Mouse (Mus musculus) midbrain, postnatal 0 days (tissue): ENCODE measurements around the gene Rilpl1. TPM values are rescaled to one million over a fixed set of nuclear protein-coding genes. Genes with fewer than 3 reads are reported as not detected.

Source experiments
- ATAC-seq: fragments of 200-750 bp; cut with Nextera tagmentation; 2 replicates; pipeline ENCODE4 v1.8.0; 2017; ENCODE audit warnings: moderate number of reproducible peaks, mild to moderate bottlenecking, moderate TSS enrichment, moderate library complexity; ENCODE audit not compliant: low FRiP score
- DNase-seq: peaks from one replicate; pipeline ENCODE4 v3.0.0-alpha.2; 2015; ENCODE audit warnings: low spot score
- H3K27ac ChIP-seq: fragments of 300-500 bp; sonication (generic); 2 replicates; pipeline ENCODE4 v1.5.1; 2014; ENCODE audit warnings: low read depth, mild to moderate bottlenecking, low read length, mixed read lengths
- H3K27me3 ChIP-seq: fragments of 300-500 bp; sonication (generic); 2 replicates; pipeline ENCODE4 v1.6.1; 2014; ENCODE audit warnings: low read length, control low read depth, mixed read lengths; ENCODE audit not compliant: insufficient read depth
- H3K36me3 ChIP-seq: fragments of 300-500 bp; sonication (generic); 2 replicates; pipeline ENCODE4 v1.6.1; 2014; ENCODE audit warnings: low read length, control low read depth, mixed read lengths; ENCODE audit not compliant: insufficient read depth
- H3K4me1 ChIP-seq: fragments of 300-500 bp; sonication (generic); 2 replicates; pipeline ENCODE4 v1.6.1; 2014; ENCODE audit warnings: mild to moderate bottlenecking, control low read depth, antibody characterized with exemption, low read length, mixed read lengths; ENCODE audit not compliant: insufficient read depth
- H3K4me2 ChIP-seq: fragments of 300-500 bp; sonication (generic); 2 replicates; pipeline ENCODE4 v1.6.1; 2014; ENCODE audit warnings: low read depth, mild to moderate bottlenecking, low read length, mixed read lengths; ENCODE audit not compliant: poor library complexity, severe bottlenecking
- H3K4me3 ChIP-seq: fragments of 300-500 bp; sonication (generic); 2 replicates; pipeline ENCODE4 v1.5.1; 2014; ENCODE audit warnings: low read depth, mild to moderate bottlenecking, low read length, moderate library complexity
- H3K9ac ChIP-seq: fragments of 300-500 bp; sonication (generic); replicated peaks from 2 replicates; pipeline ENCODE4 v1.6.1; 2014; ENCODE audit warnings: mild to moderate bottlenecking, low read length, moderate library complexity, mixed read lengths; ENCODE audit not compliant: poor library complexity, severe bottlenecking
- H3K9me3 ChIP-seq: fragments of 300-500 bp; sonication (generic); 2 replicates; pipeline ENCODE4 v1.6.1; 2016; ENCODE audit warnings: low read length, control low read depth
- CTCF ChIP-seq: IDR thresholded peaks from 2 replicates; pipeline ENCODE4 v1.5.1; 2016; ENCODE audit warnings: antibody characterized with exemption, mild to moderate bottlenecking
- WGBS: fragments of 180-500 bp; shearing (Covaris S2); extraction: QIAGEN DNeasy Blood & Tissue Kit; methylation state at CpG from one replicate; pipeline ENCODE4 v1.1.7; 2014; 5-methylcytosine and 5-hydroxymethylcytosine counted together
- polyA plus RNA-seq: library from polyadenylated mRNA; unstranded; fragments of >200 nt; fragmentation: Nextera tagmentation; extraction: Ambion mirVana; gene quantifications from 2 replicates; pipeline ENCODE4 v1.2.1, GENCODE M21; 2015
- total RNA-seq: library from RNA; depleted of rRNA; stranded (reverse); fragments of >200 nt; gene quantifications from 2 replicates; pipeline ENCODE4 v1.2.3, GENCODE M21; 2014; rRNA removed

Gene Rilpl1
- total and polyA plus RNA-seq, 2 experiments from 2014 or later = 11.9 to 14.9 TPM

GRCm38 (mm10) chr5:124445621-124446293 lies 85.4 kb downstream of the Rilpl1 start:
- no peaks in the 10 kb centered on the region for H3K27me3 ChIP-seq
- peak overlapping the region; percentile 57 for H3K27ac ChIP-seq
- peak overlapping the region; percentile 90 for H3K4me3 ChIP-seq
- no peak for TF ChIP-seq CTCF
- ATAC-seq = peak; percentile 56
- no peak for DNase-seq
- H3K9me3 ChIP-seq = no peaks in the 10 kb centered on the region
- H3K9ac ChIP-seq = peak overlapping the region; percentile 97
- WGBS = 1% methylated on average over 31 of the region's 77 CpGs
- peaks cover 7% of the 10 kb centered on the region; the same call in 1 of the 2 replicates for H3K4me1 ChIP-seq
- peak overlapping the region; percentile 90 for H3K4me2 ChIP-seq
- H3K36me3 ChIP-seq = peaks cover 28% of the 10 kb centered on the region

GRCm38 (mm10) chr5:124444661-124445561 lies 86.3 kb downstream of the Rilpl1 start:
- ATAC-seq = peak; percentile 87

GRCm38 (mm10) chr5:124444208-124444607 lies 87.0 kb downstream of the Rilpl1 start:
- Histone ChIP-seq H3K9me3 (no peaks in the 10 kb centered on the region), H3K4me2 (no peak overlapping the region), H3K4me1 (peaks cover 12% of the 10 kb centered on the region; the same call in 1 of the 2 replicates), H3K36me3 (peaks cover 17% of the 10 kb centered on the region; the same call in 1 of the 2 replicates), H3K27ac (no peak overlapping the region), H3K9ac (no peak overlapping the region), H3K4me3 (no peak overlapping the region), H3K27me3 (no peaks in the 10 kb centered on the region)
- no peak for ATAC-seq
- WGBS = 67% methylated on average over 3 of the region's 3 CpGs
- no peak for DNase-seq
- TF ChIP-seq CTCF = no peak

More at GRCm38 (mm10) chr5:124444661-124445561, 86.3 kb downstream of the Rilpl1 start:
- WGBS = 5% methylated on average over 61 of the region's 66 CpGs
- Histone ChIP-seq H3K4me3 (peak overlapping the region; percentile 90), H3K4me2 (peak overlapping the region; percentile 90), H3K4me1 (peaks cover 12% of the 10 kb centered on the region; the same call in 1 of the 2 replicates), H3K9ac (peak overlapping the region; percentile 97), H3K36me3 (peaks cover 20% of the 10 kb centered on the region; the same call in 1 of the 2 replicates), H3K27me3 (no peaks in the 10 kb centered on the region), H3K9me3 (no peaks in the 10 kb centered on the region), H3K27ac (peak overlapping the region; percentile 57)
- TF ChIP-seq CTCF = no peak
- DNase-seq = peak; percentile 88

Other genes with a start within 250 kb of the Rilpl1 start
- 19.0 and 41.0 TPM in 2 replicates for gene Mphosph9, start 203.4 kb downstream of the Rilpl1 start, total RNA-seq
- 6.6 and 9.6 TPM in 2 replicates for gene Mphosph9, start 203.4 kb downstream of the Rilpl1 start, polyA plus RNA-seq
- gene 2810006K23Rik, start 203.3 kb downstream of the Rilpl1 start, total RNA-seq = 9.0 and 9.4 TPM in 2 replicates
- 7.8 TPM in 2 replicates for gene 2810006K23Rik, start 203.3 kb downstream of the Rilpl1 start, polyA plus RNA-seq
- gene Cdk2ap1, start 168.3 kb downstream of the Rilpl1 start, total RNA-seq = 104 and 164 TPM in 2 replicates
- gene Cdk2ap1, start 168.3 kb downstream of the Rilpl1 start, polyA plus RNA-seq = 65.0 and 65.2 TPM in 2 replicates
- 41.0 and 54.5 TPM in 2 replicates for gene Sbno1, start 105.4 kb downstream of the Rilpl1 start, total RNA-seq
- gene Sbno1, start 105.4 kb downstream of the Rilpl1 start, polyA plus RNA-seq = 68.9 and 80.4 TPM in 2 replicates
- 27.4 and 39.0 TPM in 2 replicates for gene Kmt5a, start 91.5 kb downstream of the Rilpl1 start, total RNA-seq
- 13.3 and 15.3 TPM in 2 replicates for gene Kmt5a, start 91.5 kb downstream of the Rilpl1 start, polyA plus RNA-seq
- 32.3 and 38.6 TPM in 2 replicates for gene Rilpl2, start 53.0 kb downstream of the Rilpl1 start, total RNA-seq
- gene Rilpl2, start 53.0 kb downstream of the Rilpl1 start, polyA plus RNA-seq = 33.8 and 34.3 TPM in 2 replicates
- gene Snrnp35, start 48.3 kb downstream of the Rilpl1 start, total RNA-seq = 5.2 and 10.7 TPM in 2 replicates
- gene Snrnp35, start 48.3 kb downstream of the Rilpl1 start, polyA plus RNA-seq = 10.1 and 13.0 TPM in 2 replicates
- 228 and 273 TPM in 2 replicates for gene Tmed2, start 9.3 kb upstream of the Rilpl1 start, total RNA-seq
- gene Tmed2, start 9.3 kb upstream of the Rilpl1 start, polyA plus RNA-seq = 313 and 326 TPM in 2 replicates
- gene Ddx55, start 21.5 kb upstream of the Rilpl1 start, total RNA-seq = 14.9 and 20.5 TPM in 2 replicates
- 21.9 and 26.9 TPM in 2 replicates for gene Ddx55, start 21.5 kb upstream of the Rilpl1 start, polyA plus RNA-seq
- 38.4 and 40.2 TPM in 2 replicates for gene Eif2b1, start 47.7 kb upstream of the Rilpl1 start, total RNA-seq
- 55.2 and 61.9 TPM in 2 replicates for gene Eif2b1, start 47.7 kb upstream of the Rilpl1 start, polyA plus RNA-seq
- gene Gtf2h3, start 47.7 kb upstream of the Rilpl1 start, total RNA-seq = 26.9 and 30.4 TPM in 2 replicates
- gene Gtf2h3, start 47.7 kb upstream of the Rilpl1 start, polyA plus RNA-seq = 24.6 and 27.1 TPM in 2 replicates
- gene Atp6v0a2, start 97.2 kb upstream of the Rilpl1 start, total RNA-seq = 20.7 and 24.8 TPM in 2 replicates
- gene Atp6v0a2, start 97.2 kb upstream of the Rilpl1 start, polyA plus RNA-seq = 23.9 and 25.5 TPM in 2 replicates
- gene Dnah10, start 193.7 kb upstream of the Rilpl1 start, total RNA-seq = 0.85 and 1.8 TPM in 2 replicates
- 0.19 and 0.20 TPM in 2 replicates for gene Dnah10, start 193.7 kb upstream of the Rilpl1 start, polyA plus RNA-seq